Mouse (Mus musculus) urinary bladder, postnatal 14 days (tissue): ENCODE data around the gene Cwf19l2.
"Not testable (repeated sequence)": the region's sequence is repeated elsewhere in the genome, so short reads cannot be mapped to it uniquely, and the experiment has no call there.

Source experiments
- DNase-seq: peaks from one replicate; pipeline ENCODE4 v3.0.0; 2021; ENCODE audit warnings: low spot score

Cwf19l2 gene

DNA sequence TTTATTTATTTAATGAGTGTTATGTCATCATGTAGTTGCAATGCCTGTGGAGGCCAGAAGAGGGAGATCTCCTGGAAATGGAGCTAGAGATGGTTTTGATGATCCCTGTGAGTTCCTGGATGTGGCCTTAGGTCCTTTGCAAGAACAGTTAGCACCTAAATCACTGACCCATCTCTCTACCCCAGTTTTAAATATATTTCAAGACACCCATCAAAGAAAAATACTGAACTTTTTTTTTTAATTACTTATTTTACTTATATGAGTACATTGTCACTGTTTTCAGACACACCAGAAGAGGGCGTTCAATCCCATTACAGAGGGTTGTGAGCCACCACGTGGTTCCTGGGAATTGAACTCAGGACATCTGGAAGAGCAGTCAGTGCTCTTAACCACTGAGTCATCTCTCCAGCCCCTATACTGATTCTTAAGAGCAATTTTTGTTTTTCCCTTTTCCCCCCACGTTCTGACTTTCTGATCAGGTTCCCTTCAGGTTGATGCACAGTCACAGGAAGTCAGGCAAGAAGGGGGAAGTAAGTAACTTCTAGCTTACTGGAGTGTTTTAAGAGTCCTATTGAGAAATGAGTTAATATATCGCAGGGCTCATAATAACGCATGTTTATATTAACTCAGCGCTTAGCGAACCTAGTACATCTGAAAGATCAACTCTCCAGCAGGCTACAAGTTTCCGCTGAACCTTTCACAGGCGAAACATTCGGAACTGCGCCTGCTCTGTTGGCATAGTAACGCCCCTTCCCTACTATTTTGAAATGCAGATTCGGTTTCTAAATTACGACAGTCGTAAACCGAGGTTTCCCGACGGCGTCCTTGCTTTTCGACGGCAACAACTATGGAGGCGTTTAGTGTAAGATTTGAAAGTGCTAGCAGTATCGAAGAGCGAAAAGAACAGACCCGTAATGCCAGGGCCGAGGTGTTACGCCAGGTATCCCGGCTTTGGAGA, at the start of gene Cwf19l2:
TSS of gene Cwf19l2 (plus strand) at position 342 of the 958 bp plus-strand sequence.
- DNase-seq, result peak; percentile 81

DNA sequence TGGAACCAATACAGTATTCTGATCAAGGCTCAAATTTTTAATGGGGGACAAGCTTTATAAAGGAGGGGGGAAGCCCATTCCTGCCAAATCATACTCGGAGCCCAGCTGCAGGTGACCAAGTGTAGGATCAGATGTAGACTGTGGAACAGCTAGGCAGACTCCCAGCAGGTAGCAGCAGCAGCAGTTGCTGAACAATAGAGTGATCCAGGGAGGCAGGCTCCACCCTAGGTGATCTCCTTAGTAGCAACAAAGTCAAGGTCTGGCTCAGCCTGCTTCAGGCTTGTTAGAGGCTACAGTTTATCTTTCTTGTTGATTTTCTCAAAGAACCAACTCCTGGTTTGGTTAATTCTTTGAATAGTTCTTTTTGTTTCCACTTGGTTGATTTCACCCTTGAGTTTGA, 27.1 kb upstream of the Cwf19l2 start:
- not testable (repeated sequence) for DNase-seq

DNA sequence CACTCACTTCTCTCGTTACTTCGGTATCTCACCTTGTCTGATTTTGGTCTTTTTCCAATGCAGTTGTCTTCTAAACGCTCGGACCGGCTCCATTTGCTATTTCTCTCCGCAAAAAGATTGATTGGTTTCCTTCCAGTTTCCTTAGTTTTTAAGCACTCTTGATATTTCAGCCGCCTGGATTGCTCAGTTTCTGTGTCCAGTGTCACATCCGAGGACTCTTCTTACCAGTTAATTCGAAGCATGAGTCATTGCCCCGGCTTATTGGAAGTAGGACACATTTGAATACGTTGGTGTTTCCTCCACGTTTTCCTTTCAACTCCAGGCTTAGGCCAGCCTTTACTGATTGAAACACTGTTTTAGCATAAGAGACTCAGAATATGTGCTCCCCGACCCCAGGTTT, 980 bp downstream of the Cwf19l2 start:
- no peak for DNase-seq

DNA sequence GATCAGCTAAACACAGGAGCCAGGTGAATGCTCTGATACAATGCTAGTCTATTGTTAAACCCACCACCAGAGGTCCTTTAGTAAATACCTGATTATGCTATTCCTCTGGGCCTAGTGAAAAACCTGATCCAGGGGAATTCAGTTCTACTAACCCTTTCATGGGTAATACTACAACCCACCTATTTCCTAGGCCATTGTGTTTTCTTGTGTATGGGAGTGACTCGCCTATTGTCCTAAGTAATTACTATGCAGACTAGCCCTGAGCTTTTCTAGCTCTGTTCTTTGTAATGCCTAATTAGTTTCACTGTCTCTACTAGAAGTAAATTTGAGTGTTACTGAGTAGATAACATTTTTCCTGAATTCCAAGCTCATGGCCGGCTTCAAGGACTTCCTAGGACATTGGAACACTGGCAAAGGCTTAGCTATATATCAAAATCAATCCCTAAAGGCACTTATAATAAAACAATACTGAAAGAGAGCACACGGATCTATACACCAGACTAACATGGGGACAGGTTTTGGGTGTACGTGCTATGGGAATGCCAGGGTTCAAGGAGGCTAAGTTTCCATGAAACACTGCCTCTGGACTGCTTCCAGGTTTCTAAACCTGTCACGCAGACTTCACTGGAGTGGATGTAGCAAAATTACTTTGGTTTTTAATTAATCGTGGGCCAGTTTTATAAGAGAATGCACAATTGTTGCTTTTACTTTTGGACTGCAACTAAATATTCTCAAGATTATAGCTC, 36.3 kb downstream of the Cwf19l2 start:
- DNase-seq, result not testable (repeated sequence)

DNA sequence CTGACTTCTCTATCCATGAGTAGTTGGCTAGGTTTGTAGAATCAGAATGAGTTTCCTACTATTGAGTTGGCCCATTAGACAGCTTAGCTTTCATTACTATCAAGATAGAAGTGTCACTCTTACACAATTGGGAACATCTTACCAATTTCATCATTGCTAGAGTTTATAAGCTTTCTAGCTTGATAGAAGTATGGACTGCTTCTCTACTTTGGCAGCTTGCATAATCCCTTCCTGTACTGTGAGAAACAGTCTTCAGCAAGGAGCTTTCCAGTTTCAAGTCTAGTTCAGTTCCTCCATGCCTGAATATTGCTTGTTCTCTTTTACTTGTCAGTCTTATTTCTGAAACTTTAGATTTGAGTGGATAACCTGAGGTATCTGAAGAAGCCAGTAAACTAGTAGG, 68.5 kb downstream of the Cwf19l2 start:
- DNase-seq, result no peak

DNA sequence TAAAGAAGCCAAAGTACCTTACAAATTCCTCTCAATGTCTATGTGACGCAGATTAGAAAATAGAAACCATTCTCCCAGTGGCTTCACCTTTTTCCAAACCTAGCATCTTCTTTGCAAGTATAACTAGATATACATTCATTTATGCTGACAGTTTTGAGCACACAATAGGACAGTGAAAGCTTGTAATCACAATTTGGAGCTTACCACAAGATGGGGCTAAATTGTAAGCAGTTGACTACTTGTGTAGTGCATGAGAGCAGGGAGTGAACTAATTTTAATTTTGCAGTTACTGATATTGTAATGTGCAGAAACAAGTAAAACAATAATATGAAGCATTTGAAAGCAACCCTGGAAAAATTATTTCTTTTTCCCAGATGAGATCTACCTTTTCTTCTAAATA, 115.3 kb downstream of the Cwf19l2 start:
- DNase-seq, result no peak

DNA sequence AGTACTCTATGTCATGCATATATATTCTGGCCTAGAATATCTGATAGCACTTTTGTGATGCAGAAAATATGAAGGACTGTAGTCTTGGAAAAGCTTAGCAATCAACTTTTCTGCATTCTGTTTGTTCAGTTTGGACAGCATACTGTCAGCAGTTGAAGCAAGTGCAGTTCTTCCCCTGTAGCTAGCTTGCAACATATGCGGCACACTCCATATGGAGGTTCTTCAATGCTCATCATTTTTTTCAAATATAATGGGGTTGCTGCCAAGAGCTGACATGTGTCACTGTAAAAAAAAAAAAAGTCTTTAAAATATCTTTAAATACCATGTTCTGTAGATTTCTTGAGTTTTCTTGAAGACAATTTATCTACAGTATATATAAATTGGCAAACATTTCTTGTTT, 115.8 kb downstream of the Cwf19l2 start:
- no peak for DNase-seq

DNA sequence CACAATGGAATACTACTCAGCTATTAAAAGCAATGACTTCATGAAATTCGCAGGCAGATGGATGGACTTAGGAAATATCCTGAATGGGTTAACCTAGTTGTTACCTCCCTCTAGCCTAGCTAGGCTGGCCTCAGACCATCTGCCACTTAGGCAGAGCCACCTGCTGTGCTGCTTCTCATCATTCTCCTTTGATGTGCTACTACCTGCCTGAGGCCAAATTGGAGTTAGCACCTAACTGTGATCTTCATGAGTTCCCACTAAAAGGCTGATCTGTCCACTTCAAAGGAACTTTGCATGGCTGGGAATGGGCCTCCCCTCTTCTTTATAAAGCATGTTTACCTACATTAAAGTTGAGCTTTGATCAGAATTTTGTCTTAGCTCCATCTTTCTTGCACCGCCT, 117.6 kb downstream of the Cwf19l2 start:
- DNase-seq, result no peak
